Mouse (Mus musculus) hindbrain, embryonic 11.5 days (tissue): ENCODE data around the gene Spta1. TPM values are rescaled to one million over a fixed set of nuclear protein-coding genes. Genes with fewer than 3 reads are reported as not detected.

Source experiments
- ATAC-seq: fragments of 200-750 bp; cut with Nextera tagmentation; 2 replicates; pipeline ENCODE4 v1.8.0; 2017; ENCODE audit warnings: mild to moderate bottlenecking, moderate TSS enrichment, moderate library complexity; ENCODE audit not compliant: low FRiP score
- DNase-seq: peaks from one replicate; pipeline ENCODE4 v3.0.0-alpha.2; 2015; ENCODE audit warnings: low spot score
- H3K27ac ChIP-seq: fragments of 300-500 bp; sonication (generic); 2 replicates; pipeline ENCODE4 v1.5.1; 2014; ENCODE audit warnings: mild to moderate bottlenecking, low read depth, low read length
- H3K27me3 ChIP-seq: fragments of 300-500 bp; sonication (generic); 2 replicates; pipeline ENCODE4 v1.6.1; 2014; ENCODE audit warnings: mild to moderate bottlenecking, low read length, moderate library complexity, mixed read lengths; ENCODE audit not compliant: control insufficient read depth, insufficient read depth
- H3K36me3 ChIP-seq: fragments of 300-500 bp; sonication (generic); 2 replicates; pipeline ENCODE4 v1.6.1; 2014; ENCODE audit warnings: mild to moderate bottlenecking, low read length, moderate library complexity, mixed read lengths; ENCODE audit not compliant: control insufficient read depth, insufficient read depth
- H3K4me1 ChIP-seq: fragments of 300-500 bp; sonication (generic); replicated peaks from 2 replicates; pipeline ENCODE4 v1.6.1; 2014; ENCODE audit warnings: low read length, mixed read lengths; ENCODE audit not compliant: control insufficient read depth, insufficient read depth
- H3K4me2 ChIP-seq: fragments of 300-500 bp; sonication (generic); replicated peaks from 2 replicates; pipeline ENCODE4 v1.6.1; 2014; ENCODE audit warnings: mild to moderate bottlenecking, low read depth, low read length
- H3K4me3 ChIP-seq: fragments of 300-500 bp; sonication (generic); 2 replicates; pipeline ENCODE4 v1.5.1; 2014; ENCODE audit warnings: low read depth, low read length
- H3K9ac ChIP-seq: fragments of 300-500 bp; sonication (generic); 2 replicates; pipeline ENCODE4 v1.6.1; 2014; ENCODE audit warnings: low read depth, low read length
- H3K9me3 ChIP-seq: fragments of 300-500 bp; sonication (generic); 2 replicates; pipeline ENCODE4 v1.6.1; 2016; ENCODE audit warnings: low read length; ENCODE audit not compliant: control insufficient read depth
- WGBS: fragments of 180-500 bp; shearing (Covaris S2); extraction: QIAGEN DNeasy Blood & Tissue Kit; methylation state at CpG from one replicate; pipeline ENCODE4 v1.1.7; 2014; 5-methylcytosine and 5-hydroxymethylcytosine counted together
- polyA plus RNA-seq: library from polyadenylated mRNA; unstranded; fragments of >200 nt; fragmentation: Nextera tagmentation; extraction: Ambion mirVana; gene quantifications from 2 replicates; pipeline ENCODE4 v1.2.1, GENCODE M21; 2014

Gene Spta1
- polyA plus RNA-seq, 1 experiment from 2014 or later = 2.9 TPM

GRCm38 (mm10) chr1:174159095-174159494 lies 13.5 kb upstream of the Spta1 start:
- H3K9me3 ChIP-seq = no peaks in the 10 kb centered on the region

GRCm38 (mm10) chr1:174169024-174169423 lies 3.6 kb upstream of the Spta1 start:
- Histone ChIP-seq H3K36me3 (no peaks in the 10 kb centered on the region), H3K4me2 (no peak overlapping the region), H3K4me3 (no peak overlapping the region), H3K9ac (no peak overlapping the region), H3K27ac (no peak overlapping the region), H3K27me3 (no peaks in the 10 kb centered on the region), H3K9me3 (no peaks in the 10 kb centered on the region), H3K4me1 (no peaks in the 10 kb centered on the region)
- ATAC-seq (no peak), DNase-seq (no peak)

More at GRCm38 (mm10) chr1:174159095-174159494, 13.5 kb upstream of the Spta1 start:
- H3K4me1 ChIP-seq = no peaks in the 10 kb centered on the region
- no peaks in the 10 kb centered on the region for H3K27me3 ChIP-seq
- 92% methylated on average over 10 of the region's 10 CpGs for WGBS
- no peak overlapping the region for H3K27ac ChIP-seq
- H3K4me3 ChIP-seq = no peak overlapping the region
- H3K4me2 ChIP-seq = no peak overlapping the region
- ATAC-seq = no peak
- no peaks in the 10 kb centered on the region for H3K36me3 ChIP-seq
- DNase-seq = no peak
- H3K9ac ChIP-seq = no peak overlapping the region

- Histone ChIP-seq H3K4me2 (no peak overlapping the region), H3K9ac (no peak overlapping the region), H3K4me1 (no peaks in the 10 kb centered on the region), H3K9me3 (no peaks in the 10 kb centered on the region), H3K27ac (no peak overlapping the region), H3K36me3 (no peaks in the 10 kb centered on the region), H3K27me3 (no peaks in the 10 kb centered on the region), H3K4me3 (no peak overlapping the region)
- ATAC-seq (no peak), DNase-seq (no peak)
- WGBS = 91% methylated on average over 5 of the region's 5 CpGs
These were observed 1.7 kb upstream of the Spta1 start for GRCm38 (mm10) chr1:174170706-174171501.

- no peaks in the 10 kb centered on the region for H3K36me3 ChIP-seq
- no peak overlapping the region for H3K9ac ChIP-seq
- H3K9me3 ChIP-seq = no peaks in the 10 kb centered on the region
- no peak for DNase-seq
- H3K4me3 ChIP-seq = no peak overlapping the region
- WGBS = 62% methylated on average over 2 of the region's 2 CpGs
- peak; percentile 64; the same call in 1 of the 2 replicates for ATAC-seq
- H3K27me3 ChIP-seq = no peaks in the 10 kb centered on the region
- H3K27ac ChIP-seq = no peak overlapping the region
- no peak overlapping the region for H3K4me2 ChIP-seq
- H3K4me1 ChIP-seq = no peaks in the 10 kb centered on the region
These were observed 1.0 kb upstream of the Spta1 start for GRCm38 (mm10) chr1:174171537-174171936.

GRCm38 (mm10) chr1:174204699-174205098 lies 32.1 kb downstream of the Spta1 start:
- DNase-seq (no peak), ATAC-seq (no peak)
- 82% methylated on average over 7 of the region's 7 CpGs for WGBS
- no peaks in the 10 kb centered on the region for H3K36me3 ChIP-seq
- no peak overlapping the region for H3K27ac ChIP-seq
- H3K4me1 ChIP-seq = no peaks in the 10 kb centered on the region
- no peaks in the 10 kb centered on the region for H3K27me3 ChIP-seq
- no peak overlapping the region for H3K9ac ChIP-seq
- no peak overlapping the region for H3K4me3 ChIP-seq
- H3K9me3 ChIP-seq = no peaks in the 10 kb centered on the region
- H3K4me2 ChIP-seq = no peak overlapping the region

- Histone ChIP-seq H3K4me2 (no peak overlapping the region), H3K9ac (no peak overlapping the region), H3K4me3 (no peak overlapping the region), H3K27me3 (no peaks in the 10 kb centered on the region), H3K27ac (no peak overlapping the region), H3K36me3 (no peaks in the 10 kb centered on the region), H3K9me3 (no peaks in the 10 kb centered on the region), H3K4me1 (no peaks in the 10 kb centered on the region)
- 92% methylated on average over 5 of the region's 5 CpGs for WGBS
- ATAC-seq (no peak), DNase-seq (no peak)
These were observed 39.7 kb downstream of the Spta1 start for GRCm38 (mm10) chr1:174212286-174212685.

- Histone ChIP-seq H3K4me2 (no peak overlapping the region), H3K9ac (no peak overlapping the region), H3K27ac (no peak overlapping the region), H3K9me3 (no peaks in the 10 kb centered on the region), H3K4me3 (no peak overlapping the region), H3K4me1 (no peaks in the 10 kb centered on the region), H3K36me3 (no peaks in the 10 kb centered on the region), H3K27me3 (no peaks in the 10 kb centered on the region)
- 77% methylated on average over 8 of the region's 8 CpGs for WGBS
- ATAC-seq (no peak), DNase-seq (no peak)
These were observed 42.9 kb downstream of the Spta1 start for GRCm38 (mm10) chr1:174215270-174216038.

GRCm38 (mm10) chr1:174216528-174217204 lies 44.1 kb downstream of the Spta1 start:
- DNase-seq = no peak
- Histone ChIP-seq H3K4me1 (no peaks in the 10 kb centered on the region), H3K4me2 (no peak overlapping the region), H3K36me3 (no peaks in the 10 kb centered on the region), H3K27me3 (no peaks in the 10 kb centered on the region), H3K9ac (no peak overlapping the region), H3K4me3 (no peak overlapping the region), H3K27ac (no peak overlapping the region), H3K9me3 (no peaks in the 10 kb centered on the region)
- 85% methylated on average over 7 of the region's 8 CpGs for WGBS
- no peak for ATAC-seq
